ENCODE assay signal across 8 mouse cellular contexts in the genomic region with DNA sequence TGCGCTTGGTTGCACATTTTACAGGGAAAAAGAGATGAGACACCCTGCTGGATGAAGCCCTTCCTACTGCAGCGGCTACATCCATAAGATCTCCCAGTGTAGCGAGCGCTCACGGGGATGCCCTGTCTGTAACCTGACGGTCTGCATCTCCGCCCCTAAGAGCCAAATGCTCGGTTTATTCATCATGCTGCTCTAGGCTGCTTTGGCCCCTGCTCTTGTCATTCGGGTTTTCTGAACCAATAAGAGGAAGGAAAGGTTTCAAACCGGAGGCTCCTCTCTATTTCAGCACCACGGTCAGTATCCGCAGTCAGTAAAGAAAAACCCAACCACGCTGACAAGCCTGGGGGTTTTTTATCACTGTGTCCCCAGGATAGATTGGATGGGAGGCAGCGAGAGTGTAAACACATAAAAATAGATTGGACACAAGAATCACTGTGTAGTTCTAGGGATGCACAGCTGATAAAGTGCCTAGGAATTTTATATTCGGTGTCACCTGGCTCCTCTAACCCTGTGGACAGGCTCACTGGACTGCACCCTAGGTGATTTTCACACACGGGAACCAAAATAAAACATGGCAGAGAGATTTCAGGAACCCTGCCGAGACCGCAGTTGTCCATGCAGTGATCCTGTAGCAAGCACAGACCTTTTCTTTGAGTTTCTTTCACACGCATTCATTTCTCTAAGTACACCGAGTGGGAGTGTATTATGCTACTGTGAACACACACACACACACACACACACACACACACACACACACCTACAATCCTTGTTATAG. TPM values are rescaled to one million over a fixed set of nuclear protein-coding genes. Genes with fewer than 3 reads are reported as not detected.
DNase-seq lines count a peak whose midpoint lies in the region; ATAC-seq and TF ChIP-seq lines count a peak whose summit lies in the region.

No protein-coding gene starts in this region.

- peak overlapping the region; percentile 37 for H3K4me2 ChIP-seq in liver, embryonic 11.5 days
- no peak overlapping the region for H3K4me2 ChIP-seq in liver, postnatal 0 days (ENCODE audit: low read depth, low read length)
- peak overlapping the region; percentile 8; the same call in 1 of the 2 replicates for H3K4me2 ChIP-seq in intestine, embryonic 16.5 days (ENCODE audit: low read depth, low read length)
- H3K4me2 ChIP-seq in limb, embryonic 15.5 days, result peak overlapping the region; percentile 46

- H3K27ac ChIP-seq in liver, embryonic 11.5 days (ENCODE audit: low read depth, low read length), result no peak overlapping the region
- no peak overlapping the region for H3K27ac ChIP-seq in liver, postnatal 0 days (ENCODE audit: low read depth)
- H3K27ac ChIP-seq in forebrain, embryonic 10.5 days, result no peak overlapping the region
- no peak overlapping the region for H3K27ac ChIP-seq in intestine, embryonic 16.5 days (ENCODE audit: low read length)
- no peak overlapping the region for H3K27ac ChIP-seq in limb, embryonic 15.5 days
- no peak overlapping the region for H3K27ac ChIP-seq in small intestine, adult 2 months (ENCODE audit: insufficient read depth, low read depth, low read length)

- H3K4me3 ChIP-seq in liver, embryonic 11.5 days (ENCODE audit: low read depth, low read length), result no peak overlapping the region
- no peak overlapping the region for H3K4me3 ChIP-seq in liver, postnatal 0 days (ENCODE audit: low read depth, low read length)
- peak overlapping the region; percentile 64 for H3K4me3 ChIP-seq in forebrain, embryonic 10.5 days
- H3K4me3 ChIP-seq in intestine, embryonic 16.5 days (ENCODE audit: low read length), result 0 out of 2 replicates have a peak overlapping the region, but pooled peaks have one; percentile 3
- no peak overlapping the region for H3K4me3 ChIP-seq in limb, embryonic 15.5 days
- H3K4me3 ChIP-seq in small intestine, adult 2 months (ENCODE audit: low read depth, low read length), result peak overlapping the region; percentile 15; the same call in 1 of the 2 replicates

- no peaks in the 10 kb centered on the region; the same call in 1 of the 2 replicates for H3K4me1 ChIP-seq in liver, embryonic 11.5 days (replicated peaks; ENCODE audit: control insufficient read depth, insufficient read depth, low read length)
- peaks cover 4% of the 10 kb centered on the region; the same call in 1 of the 2 replicates for H3K4me1 ChIP-seq in liver, postnatal 0 days (ENCODE audit: insufficient read depth)
- H3K4me1 ChIP-seq in forebrain, embryonic 10.5 days, result peaks cover 24% of the 10 kb centered on the region
- H3K4me1 ChIP-seq in intestine, embryonic 16.5 days (ENCODE audit: control insufficient read depth, insufficient read depth, low read length), result peaks cover 3% of the 10 kb centered on the region
- peaks cover 17% of the 10 kb centered on the region for H3K4me1 ChIP-seq in limb, embryonic 15.5 days
- H3K4me1 ChIP-seq in small intestine, adult 2 months (ENCODE audit: control insufficient read depth, insufficient read depth, insufficient read length, low read length), result no peaks in the 10 kb centered on the region

- no peak for TF ChIP-seq EP300 in liver, postnatal 0 days (IDR thresholded peaks at IDR 0.05; ENCODE audit: low read depth)

- H3K36me3 ChIP-seq in liver, embryonic 11.5 days (ENCODE audit: control insufficient read depth, insufficient read depth, low read length), result no peaks in the 10 kb centered on the region
- no peaks in the 10 kb centered on the region for H3K36me3 ChIP-seq in liver, postnatal 0 days (replicated peaks; ENCODE audit: insufficient read depth, low read length)
- H3K36me3 ChIP-seq in forebrain, embryonic 10.5 days (replicated peaks), result no peaks in the 10 kb centered on the region
- H3K36me3 ChIP-seq in intestine, embryonic 16.5 days (ENCODE audit: control insufficient read depth, insufficient read depth, low read length), result no peaks in the 10 kb centered on the region
- no peaks in the 10 kb centered on the region for H3K36me3 ChIP-seq in limb, embryonic 15.5 days
- no peaks in the 10 kb centered on the region for H3K36me3 ChIP-seq in small intestine, adult 2 months (ENCODE audit: control insufficient read depth, insufficient read depth, low read length)

- peak; percentile 37 for DNase-seq in liver, embryonic 11.5 days (ENCODE audit: low spot score)
- DNase-seq in liver, postnatal 0 days, result no peak
- DNase-seq in adrenal gland, postnatal 36 days, result peak; percentile 3 to 15
- DNase-seq in forebrain, embryonic 10.5 days (ENCODE audit: extremely low spot score, low spot score), result peak; percentile 37
- no peak for DNase-seq in adipocyte (ENCODE audit: low spot score)

- H3K9ac ChIP-seq in liver, embryonic 11.5 days (ENCODE audit: low read depth, low read length), result no peak overlapping the region
- H3K9ac ChIP-seq in liver, postnatal 0 days (replicated peaks), result no peak overlapping the region
- no peak overlapping the region for H3K9ac ChIP-seq in intestine, embryonic 16.5 days (ENCODE audit: low read depth, low read length)
- H3K9ac ChIP-seq in limb, embryonic 15.5 days, result no peak overlapping the region

- peaks cover 9% of the 10 kb centered on the region for H3K27me3 ChIP-seq in liver, embryonic 11.5 days (replicated peaks; ENCODE audit: control insufficient read depth, insufficient read depth, low read length)
- H3K27me3 ChIP-seq in liver, postnatal 0 days (ENCODE audit: insufficient read depth, low read length), result peaks cover 12% of the 10 kb centered on the region; the same call in 1 of the 2 replicates
- H3K27me3 ChIP-seq in forebrain, embryonic 10.5 days (ENCODE audit: poor library complexity, severe bottlenecking), result peaks cover 11% of the 10 kb centered on the region; the same call in 1 of the 2 replicates
- 0 out of 2 replicates have a peak, but pooled peaks cover 7% of the 10 kb centered on the region for H3K27me3 ChIP-seq in intestine, embryonic 16.5 days (replicated peaks; ENCODE audit: control insufficient read depth, insufficient read depth, low read length)
- H3K27me3 ChIP-seq in limb, embryonic 15.5 days, result peaks cover 11% of the 10 kb centered on the region
- peaks cover 12% of the 10 kb centered on the region; the same call in 1 of the 2 replicates for H3K27me3 ChIP-seq in small intestine, adult 2 months (ENCODE audit: control insufficient read depth, insufficient read depth, low read length)

- H3K9me3 ChIP-seq in liver, embryonic 11.5 days (ENCODE audit: control insufficient read depth, low read length), result peaks cover 2% of the 10 kb centered on the region; the same call in 1 of the 2 replicates
- no peaks in the 10 kb centered on the region for H3K9me3 ChIP-seq in liver, postnatal 0 days (ENCODE audit: low read length)
- no peaks in the 10 kb centered on the region for H3K9me3 ChIP-seq in forebrain, embryonic 10.5 days
- no peaks in the 10 kb centered on the region for H3K9me3 ChIP-seq in intestine, embryonic 16.5 days (ENCODE audit: control insufficient read depth, low read length)
- H3K9me3 ChIP-seq in limb, embryonic 15.5 days, result no peaks in the 10 kb centered on the region

- WGBS in liver, embryonic 11.5 days, result 13% methylated on average over 20 of the region's 20 CpGs
- WGBS in liver, postnatal 0 days (ENCODE audit: insufficient replicate concordance), result 11% methylated on average over 20 of the region's 20 CpGs
- WGBS in forebrain, embryonic 10.5 days, result 8% methylated on average over 20 of the region's 20 CpGs
- 11% methylated on average over 20 of the region's 20 CpGs for WGBS in intestine, embryonic 16.5 days
- WGBS in limb, embryonic 15.5 days, result 10% methylated on average over 20 of the region's 20 CpGs
- 11% methylated on average over 20 of the region's 20 CpGs for WGBS in small intestine, adult 2 months

- no peak for TF ChIP-seq POLR2A in small intestine, adult 2 months (IDR thresholded peaks at IDR 0.05; ENCODE audit: low read depth, low read length)

- 0 out of 2 replicates have a peak, but pooled peaks have one; percentile 23 for ATAC-seq in liver, embryonic 11.5 days (replicated peaks; ENCODE audit: low FRiP score)
- ATAC-seq in liver, postnatal 0 days, result no peak
- ATAC-seq in intestine, embryonic 16.5 days, result peak; percentile 18; the same call in 1 of the 2 replicates
- no peak for ATAC-seq in limb, embryonic 15.5 days (ENCODE audit: insufficient number of reproducible peaks, low FRiP score, low TSS enrichment, low read depth)

- no peak for TF ChIP-seq CTCF in liver, postnatal 0 days (IDR thresholded peaks at IDR 0.05; ENCODE audit: low read depth)
- no peak for TF ChIP-seq CTCF in small intestine, adult 2 months (IDR thresholded peaks at IDR 0.05; ENCODE audit: extremely low read depth, insufficient read length, insufficient replicate concordance, low read depth, low read length)

RNA-seq across cellular contexts. Expression of gene Ptprr, which starts 1.3 kb away (rescaled TPM):
- polyA plus RNA-seq in liver, embryonic 11.5 days (2014; fragmentation: Nextera tagmentation; extraction: Ambion mirVana), result 0.06 and 0.15 TPM in 2 replicates
- polyA plus RNA-seq in liver, postnatal 0 days (2015; fragmentation: Nextera tagmentation; extraction: Ambion mirVana), result 0.15 and 0.35 TPM in 2 replicates
- total RNA-seq in adrenal gland, postnatal 36 days (2021), result 1 to 10 TPM; 2.9 to 3.6 TPM
- polyA plus RNA-seq in forebrain, embryonic 10.5 days (2016; fragmentation: Nextera tagmentation; extraction: Ambion mirVana), result 0.23 and 0.24 TPM in 2 replicates
- 3.7 and 4.1 TPM in 2 replicates for polyA plus RNA-seq in intestine, embryonic 16.5 days (2015; fragmentation: Nextera tagmentation; extraction: Ambion mirVana)
- polyA plus RNA-seq in limb, embryonic 15.5 days (2015; fragmentation: Nextera tagmentation; extraction: Ambion mirVana), result 0.38 and 0.47 TPM in 2 replicates
- 9.4 and 29.9 TPM in 2 replicates for polyA plus RNA-seq in small intestine, adult 2 months (2012; rRNA removed)

Comparison
In these comparisons a context has a peak if more than half of its experiments do, and no peak if none do; other contexts are left out.
1. ATAC-seq: peak in liver, embryonic 11.5 days (single experiment) and intestine, embryonic 16.5 days (single experiment); none in liver, postnatal 0 days (single experiment) and limb, embryonic 15.5 days (single experiment).
2. DNase-seq: peak in liver, embryonic 11.5 days (single experiment), adrenal gland, postnatal 36 days (2 of 2) and forebrain, embryonic 10.5 days (single experiment); none in liver, postnatal 0 days (single experiment) and adipocyte (single experiment).
3. H3K4me3 ChIP-seq: peak in forebrain, embryonic 10.5 days (single experiment), intestine, embryonic 16.5 days (single experiment) and small intestine, adult 2 months (single experiment); none in liver, embryonic 11.5 days (single experiment), liver, postnatal 0 days (single experiment) and limb, embryonic 15.5 days (single experiment).